Mouse (Mus musculus) liver, adult 2 months (tissue): ENCODE measurements around the gene Tbc1d19.

Experiments used
- CTCF ChIP-seq: fragments of 200-500 bp; IDR thresholded peaks from 2 replicates; pipeline ENCODE4 v1.5.1; 2011; ENCODE audit warnings: low read depth, low read length, control low read depth
- POLR2A ChIP-seq: fragments of 200-500 bp; IDR thresholded peaks from 2 replicates; pipeline ENCODE4 v1.6.1; 2011; ENCODE audit warnings: low read length, control low read depth; ENCODE audit not compliant: insufficient read depth; ENCODE audit errors: extremely low read depth

- no peak for TF ChIP-seq POLR2A
- no peak for TF ChIP-seq CTCF
Observed at GRCm38 (mm10) chr5:53759912-53760311, 49.5 kb upstream of the Tbc1d19 start.
